Mouse (Mus musculus) left cerebral cortex, adult 9 months (tissue): ENCODE data around the gene Prtg.

Source experiments
- DNase-seq, 2 experiments: peaks; one replicate each; pipeline ENCODE4 v3.0.0; 2022; ENCODE audit warnings: low spot score in 2 of 2

The Prtg gene

DNA sequence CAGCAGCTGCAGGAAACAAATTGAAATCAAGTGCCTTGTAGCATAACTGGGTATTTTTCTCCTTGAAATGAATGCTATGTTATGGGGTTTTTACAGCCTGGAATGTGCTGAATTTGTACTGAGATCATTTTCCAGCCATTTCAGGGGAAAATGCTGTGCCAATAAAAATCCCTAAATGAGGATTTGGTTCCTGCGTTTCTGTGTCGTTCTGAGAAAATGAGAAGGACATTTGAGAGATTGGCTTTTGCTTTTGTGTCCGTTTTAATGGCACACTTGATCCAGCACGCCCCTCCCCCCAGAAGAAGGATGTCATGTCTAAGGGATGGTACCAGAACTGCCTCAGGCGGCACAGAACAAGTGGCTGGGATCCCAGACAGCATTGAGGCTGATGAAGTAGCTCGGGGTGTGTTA, 100.0 kb downstream of the Prtg start:
- no peak for DNase-seq

DNA sequence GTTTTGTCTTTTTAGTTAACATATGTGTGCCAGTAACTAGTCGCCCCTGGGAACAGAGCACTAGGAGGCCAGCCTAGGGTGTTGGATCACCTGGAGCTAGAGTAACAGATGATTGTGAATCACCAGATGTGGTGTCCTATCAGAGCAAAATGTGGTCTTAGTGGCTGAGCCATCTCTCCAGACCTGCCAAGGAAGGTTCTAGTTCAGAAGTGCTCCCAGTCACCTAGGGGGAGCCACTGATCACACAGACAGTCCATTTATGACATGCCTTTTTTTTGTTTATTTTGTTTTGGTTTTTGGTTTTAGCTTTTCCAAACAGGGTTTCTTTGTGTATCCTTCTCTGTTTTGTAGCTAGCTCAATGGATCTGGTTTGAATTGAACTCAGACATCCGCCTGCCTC, 104.7 kb downstream of the Prtg start:
- no peak for DNase-seq

DNA sequence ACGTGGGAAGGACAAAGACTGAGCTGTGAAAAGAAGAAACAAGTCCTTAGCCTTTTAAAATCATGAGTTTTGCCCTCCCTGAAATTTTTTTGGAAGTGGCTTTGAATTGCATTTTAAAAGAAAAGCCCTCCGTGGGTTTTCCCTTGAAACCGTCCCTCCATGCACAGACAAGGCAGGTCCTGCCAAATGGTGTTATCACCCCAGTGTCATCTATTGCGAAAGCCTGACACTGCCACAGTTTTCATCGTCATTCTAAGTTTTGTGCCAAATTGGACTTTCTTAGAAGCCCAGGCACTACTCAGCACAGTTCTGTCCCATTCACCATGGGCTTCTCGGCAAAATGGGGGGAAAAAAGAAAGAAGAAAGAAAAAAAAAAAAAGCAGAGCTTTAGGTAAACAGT, 106.9 kb downstream of the Prtg start:
- no peak for DNase-seq

DNA sequence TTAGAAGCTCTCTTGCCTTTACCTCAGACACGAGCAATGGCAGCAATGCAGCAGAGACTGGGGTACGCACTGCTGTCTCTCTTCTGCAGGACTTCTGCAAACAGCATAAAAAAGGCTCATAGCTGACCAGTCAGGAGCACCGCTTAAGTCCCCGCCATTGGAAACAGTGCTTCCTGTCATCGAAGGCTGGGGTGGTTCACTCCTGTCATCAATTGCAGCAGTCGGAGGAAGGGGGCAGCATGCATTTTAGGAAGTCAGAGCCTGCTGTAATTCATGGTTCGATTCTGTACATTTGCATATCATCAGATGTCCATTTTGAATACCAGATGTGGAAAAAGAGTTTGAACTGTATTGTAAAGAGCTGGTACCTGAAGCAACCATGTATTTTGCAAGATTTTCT, 109.1 kb downstream of the Prtg start:
- no peak for DNase-seq

DNA sequence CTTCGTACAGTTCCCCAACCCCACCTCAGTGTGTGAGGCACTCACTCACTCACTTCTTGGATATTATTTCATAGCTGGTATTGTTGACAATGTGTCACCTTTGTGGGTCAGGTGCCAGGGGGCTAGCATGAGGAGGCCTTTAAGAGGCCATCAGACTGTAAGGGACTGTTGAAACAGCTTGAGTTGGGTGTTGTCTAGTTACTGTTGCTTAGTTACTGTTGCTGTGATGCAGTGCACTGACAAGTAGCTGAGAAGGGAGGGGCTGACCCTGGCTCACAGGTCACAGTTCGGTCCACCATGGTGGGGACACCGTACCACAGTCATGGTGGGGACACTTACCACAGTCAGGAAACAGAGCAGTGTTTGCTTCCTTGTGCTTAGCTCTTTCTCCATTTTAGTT, 116.4 kb downstream of the Prtg start:
- no peak for DNase-seq

DNA sequence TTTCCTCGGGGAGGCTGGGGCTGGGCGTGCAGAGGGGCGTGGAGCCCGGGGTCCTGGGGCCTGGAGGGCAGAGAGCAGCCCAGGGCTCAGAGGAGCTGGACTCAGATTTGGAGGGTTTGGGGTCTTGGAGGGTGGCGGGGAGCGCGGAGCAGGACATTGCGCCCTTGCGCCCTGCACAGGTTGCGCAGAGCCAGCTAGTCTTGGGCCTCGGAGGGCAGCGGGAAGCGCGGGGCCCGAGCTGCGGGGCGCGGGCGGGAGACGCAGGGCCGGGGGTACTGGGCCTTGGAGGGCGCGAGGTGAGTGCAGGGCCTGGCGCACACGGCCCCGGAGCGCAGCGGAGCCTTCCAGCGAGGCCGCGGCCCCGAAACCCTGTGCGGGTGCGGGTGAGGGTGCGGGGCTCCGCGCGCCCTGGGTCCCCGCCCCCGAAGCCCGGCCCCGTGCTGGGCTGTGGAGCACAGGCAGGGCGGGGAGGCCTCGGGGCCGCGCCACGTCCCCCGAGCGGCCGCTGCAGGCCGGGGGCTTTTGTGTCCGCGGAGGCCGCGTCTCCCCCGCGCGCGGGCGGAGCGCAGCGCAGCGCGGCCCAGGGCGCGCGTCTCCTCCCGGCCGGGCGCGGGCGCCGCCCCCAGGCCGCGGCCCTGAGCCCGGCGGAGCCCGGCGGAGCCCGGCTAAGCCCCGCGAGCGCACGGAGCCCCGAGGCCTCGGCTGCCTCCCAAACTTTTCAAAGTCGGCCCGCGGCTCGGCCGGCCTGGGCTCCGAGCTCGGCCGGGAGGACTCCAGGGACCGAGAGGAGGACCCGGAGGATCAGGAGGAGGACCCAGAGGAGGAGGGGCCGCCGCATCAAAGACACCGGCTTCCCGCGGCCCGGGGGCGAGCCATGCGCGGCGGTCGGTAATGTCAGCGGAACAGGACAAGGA, 118.6 kb downstream of the Prtg start, which contains the start of gene Pygo1:
Gene Pygo1 (plus strand): TSS at position 625 of the 914 bp plus-strand sequence.
- peak in 1 of 2 experiments; percentile 17 for DNase-seq

DNA sequence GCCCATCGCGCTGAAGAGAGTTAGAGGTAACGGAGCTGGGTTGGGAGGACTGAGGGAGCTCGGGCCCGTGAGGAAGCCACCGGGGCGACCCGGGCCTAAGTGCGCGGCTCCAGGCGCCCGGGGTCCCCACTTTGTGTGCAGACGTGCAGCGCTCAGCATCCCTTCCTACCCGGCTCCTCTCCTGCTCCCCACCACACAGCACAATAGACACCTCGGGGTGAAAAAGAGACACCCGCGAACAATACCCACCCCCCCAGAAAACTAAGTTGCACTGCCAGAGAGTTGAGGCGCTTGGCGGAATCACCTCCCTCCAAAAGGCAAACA, 119.2 kb downstream of the Prtg start:
- no peak for DNase-seq

DNA sequence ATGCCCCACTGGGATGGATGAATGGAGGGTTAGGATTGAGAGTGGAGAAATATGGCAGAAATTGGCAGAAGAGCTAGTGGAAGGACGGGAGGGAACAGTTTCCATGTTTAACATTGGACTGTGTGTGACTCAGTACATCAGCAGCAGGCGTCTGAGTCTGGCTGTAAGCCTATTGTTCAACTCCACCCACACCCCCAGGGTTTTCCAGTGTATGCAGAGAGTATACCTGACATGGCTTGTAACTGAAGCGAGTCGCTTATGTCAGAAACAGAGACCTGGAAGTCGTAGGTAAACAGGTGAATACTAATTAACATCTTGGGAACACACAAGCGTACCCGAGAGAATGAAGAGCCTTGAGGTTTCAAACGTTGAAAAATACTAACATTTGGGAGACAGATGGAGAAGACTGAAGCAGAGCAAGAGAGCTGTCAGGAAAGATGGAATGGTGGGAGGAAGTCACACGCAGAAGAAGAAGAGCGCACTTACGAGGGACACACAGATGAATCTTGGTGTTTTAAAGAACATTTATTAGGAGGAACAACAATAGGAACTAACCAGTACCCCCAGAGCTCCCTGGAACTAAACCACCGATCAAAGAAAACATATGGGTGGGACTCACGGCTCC, 124.6 kb downstream of the Prtg start:
- peak; percentile 38 to 80 for DNase-seq

DNA sequence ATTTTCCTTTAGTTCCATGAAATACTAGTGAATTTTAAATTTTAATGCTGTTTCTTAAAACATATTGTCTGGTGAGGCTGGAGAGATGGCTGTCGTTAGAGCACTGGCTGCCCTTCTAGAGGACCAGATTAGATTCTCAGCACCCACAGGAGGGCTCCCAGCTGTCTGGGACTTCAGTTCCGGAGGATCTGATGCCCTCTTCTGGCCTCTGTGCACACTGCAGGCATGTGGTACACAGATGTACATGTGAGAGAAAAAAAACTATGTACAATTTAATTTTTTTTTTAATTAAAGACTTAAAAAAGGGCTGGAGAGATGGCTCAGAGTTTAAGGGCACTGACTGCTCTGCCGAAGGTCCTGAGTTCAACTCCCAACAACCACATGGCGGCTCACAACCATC, 128.6 kb downstream of the Prtg start:
- no peak for DNase-seq

DNA sequence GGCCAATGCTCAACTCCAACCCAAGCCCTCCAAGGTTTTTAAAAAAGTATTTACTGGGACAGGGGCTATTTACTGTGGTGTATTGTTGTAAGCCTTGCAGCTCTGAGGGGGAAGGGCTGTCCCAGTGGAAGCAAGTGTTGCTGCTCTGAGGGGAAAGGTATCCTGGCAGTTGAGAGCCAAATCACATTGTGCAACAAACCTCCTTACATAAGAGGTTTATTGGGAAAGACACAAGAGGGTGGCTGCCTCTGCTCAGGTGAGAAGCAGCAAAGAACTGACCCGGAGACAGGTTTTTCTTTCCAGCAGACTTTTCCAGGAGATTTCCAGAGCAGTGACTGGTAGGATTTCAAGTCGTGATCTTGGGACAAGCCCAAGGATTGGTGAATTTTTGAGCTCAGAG, 129.6 kb downstream of the Prtg start:
- DNase-seq: no peak

DNA sequence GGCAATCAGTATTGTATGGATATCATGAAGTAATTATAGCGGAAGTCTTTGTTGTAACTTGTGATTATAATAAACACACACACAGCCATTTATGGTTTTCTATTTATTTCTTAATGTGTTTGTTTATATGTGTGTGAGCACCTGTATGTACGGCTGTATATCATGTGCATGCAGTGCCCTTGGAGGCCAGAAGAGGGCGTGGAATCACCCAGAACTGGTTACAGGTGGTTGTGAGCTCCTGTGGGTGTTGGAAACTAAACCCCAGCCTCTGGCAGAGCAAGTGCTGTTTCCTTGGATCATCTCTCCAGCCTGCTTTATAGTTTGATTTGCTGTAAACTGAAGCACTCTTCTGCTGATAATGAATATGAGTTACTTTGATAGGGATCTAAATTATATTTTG, 136.8 kb downstream of the Prtg start:
- DNase-seq: no peak

DNA sequence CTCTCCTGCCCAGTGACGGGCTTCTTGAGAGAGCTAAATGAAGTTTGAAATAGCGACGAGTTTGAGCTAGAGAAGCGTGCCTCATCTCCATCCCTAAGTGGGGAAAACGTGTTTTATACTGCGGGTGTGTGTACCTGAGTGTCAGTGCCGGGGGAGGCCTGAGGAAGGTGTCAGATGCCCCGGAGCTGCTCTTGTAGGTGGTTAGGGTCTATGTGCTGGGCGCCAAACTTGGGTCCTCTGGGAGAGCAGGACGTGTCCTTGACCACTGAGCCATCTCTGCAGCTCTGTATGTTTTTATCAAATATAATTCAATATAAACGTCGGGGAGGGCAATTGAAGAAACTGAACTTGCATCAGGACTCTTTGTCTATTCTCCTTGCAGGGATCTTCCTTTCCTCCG, 137.6 kb downstream of the Prtg start:
- no peak for DNase-seq

DNA sequence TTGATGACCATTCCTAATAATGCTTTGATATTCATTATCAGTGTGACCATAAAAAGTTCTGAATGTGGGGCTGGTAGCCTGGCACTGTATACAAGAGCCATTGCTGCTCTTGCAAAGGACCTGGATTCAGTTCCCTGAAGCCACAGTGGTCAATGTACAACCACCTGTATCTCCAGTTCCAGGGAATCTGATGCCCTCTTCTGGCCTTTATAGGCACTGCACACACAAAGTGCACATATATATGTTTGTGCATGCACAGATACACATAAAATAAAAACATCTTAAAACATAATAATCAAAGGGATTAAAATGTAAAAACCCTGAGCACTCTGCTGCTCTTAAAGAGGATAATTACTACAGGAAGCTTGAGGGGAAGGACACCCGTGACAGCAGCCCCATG, 140.3 kb downstream of the Prtg start:
- no peak for DNase-seq

DNA sequence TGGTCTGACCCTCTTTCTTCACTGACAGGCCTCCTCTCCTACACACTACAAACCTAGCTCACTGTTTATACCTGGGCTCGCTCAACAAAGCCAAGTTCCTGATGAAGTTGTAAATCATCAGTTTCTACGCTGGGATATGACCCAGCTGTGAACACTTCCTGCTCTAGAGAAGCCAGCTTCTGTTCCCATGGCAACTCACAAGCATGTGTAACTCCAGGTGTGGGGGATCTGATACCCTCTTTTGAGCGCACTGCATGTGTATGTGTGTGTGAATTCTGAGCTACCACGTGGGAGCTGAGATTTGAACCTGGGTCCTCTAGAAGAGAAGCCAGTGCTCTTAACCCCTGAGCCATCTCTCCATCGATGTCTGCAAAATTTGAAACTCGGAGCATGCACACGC, 142.9 kb downstream of the Prtg start:
- DNase-seq: no peak

DNA sequence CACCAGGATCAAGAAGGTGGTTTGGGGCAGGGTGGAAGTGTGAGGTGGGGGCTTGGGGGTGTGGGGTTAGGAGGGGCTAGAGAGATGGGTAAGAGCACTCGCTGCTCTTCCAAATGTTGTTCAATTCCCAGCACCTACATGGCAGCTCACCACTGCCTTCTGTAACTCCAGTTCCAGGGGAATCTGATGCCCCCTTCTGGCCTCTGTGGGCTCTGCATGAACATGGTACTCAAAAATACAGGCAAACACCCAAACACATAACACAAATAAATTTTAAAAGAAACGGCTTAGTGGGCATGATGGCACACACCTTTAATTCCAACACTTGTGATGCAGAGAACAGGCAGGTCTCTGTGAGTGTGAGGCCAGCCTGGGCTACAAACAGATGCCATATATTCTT, 148.1 kb downstream of the Prtg start:
- DNase-seq: no peak

DNA sequence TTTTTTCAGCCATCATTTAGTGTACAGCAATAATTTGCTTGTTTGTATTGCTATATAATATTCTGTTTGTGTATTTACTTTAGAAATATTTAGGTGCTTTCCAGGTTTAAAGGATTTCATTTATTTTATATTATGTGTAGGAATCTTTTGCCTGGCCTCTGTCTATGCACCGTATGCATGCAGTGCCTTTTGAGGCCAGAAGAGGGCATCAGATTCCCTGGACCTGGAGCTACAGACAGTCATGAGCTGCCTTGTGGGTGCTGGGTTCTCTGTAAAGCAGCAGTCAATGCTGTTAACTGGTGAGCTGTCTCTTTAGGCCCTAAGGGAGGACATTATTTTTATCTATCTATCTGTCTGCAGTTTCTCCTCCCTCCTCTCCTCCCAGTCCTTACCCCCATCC, 148.9 kb downstream of the Prtg start:
- DNase-seq: peak in 1 of 2 experiments; percentile 38

DNA sequence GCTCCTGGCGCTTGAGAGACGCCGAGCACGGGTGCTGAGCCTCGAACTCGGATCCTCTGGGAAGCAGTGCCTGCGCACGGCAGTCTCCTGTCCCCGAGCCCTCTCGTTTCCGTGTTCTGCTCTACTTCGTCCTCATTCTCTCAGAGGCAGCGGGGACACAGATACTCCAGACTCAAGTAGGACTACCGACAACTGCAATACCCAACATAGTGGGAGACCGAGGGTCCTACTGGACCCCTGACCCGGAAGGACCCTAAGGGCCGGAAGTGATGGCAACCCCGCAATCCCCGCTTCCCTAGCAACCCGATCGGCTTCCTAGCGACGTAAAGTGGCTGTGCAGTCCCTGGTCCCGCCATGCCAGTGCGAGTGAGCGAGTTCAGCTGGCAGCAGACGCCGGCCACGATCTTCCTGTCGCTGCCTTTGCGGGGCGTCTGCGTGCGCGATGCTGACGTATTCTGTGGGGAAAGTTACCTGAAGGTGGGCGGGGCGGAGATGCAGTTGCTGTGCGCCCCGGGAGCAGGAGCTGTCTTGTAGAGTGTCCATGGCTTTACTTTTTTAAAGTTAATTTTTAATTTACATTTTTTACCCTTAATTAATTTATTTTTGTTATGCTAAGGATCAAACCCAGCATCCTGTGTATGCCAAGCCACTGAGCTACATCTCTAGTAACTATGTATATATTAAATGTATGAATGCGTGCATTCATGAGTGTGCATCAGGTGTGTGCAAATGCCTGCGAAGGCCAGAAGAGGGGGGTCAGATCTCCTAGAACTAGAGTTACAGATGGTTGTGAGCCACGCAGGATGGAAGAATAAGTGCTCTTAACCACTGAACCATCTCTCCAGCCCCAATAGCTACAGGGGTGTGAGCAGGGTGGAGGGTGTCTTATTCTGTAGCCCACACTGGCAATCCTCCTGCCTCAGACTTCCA, 152.1 kb downstream of the Prtg start, which contains the start of the genes Dyx1c1 and Gm44503:
Gene Dyx1c1 (plus strand): TSS at position 265 of the 930 bp plus-strand sequence.
Gene Gm44503 (plus strand): TSS at position 332 of the 930 bp plus-strand sequence.
- peak; percentile 43 to 76 for DNase-seq

DNA sequence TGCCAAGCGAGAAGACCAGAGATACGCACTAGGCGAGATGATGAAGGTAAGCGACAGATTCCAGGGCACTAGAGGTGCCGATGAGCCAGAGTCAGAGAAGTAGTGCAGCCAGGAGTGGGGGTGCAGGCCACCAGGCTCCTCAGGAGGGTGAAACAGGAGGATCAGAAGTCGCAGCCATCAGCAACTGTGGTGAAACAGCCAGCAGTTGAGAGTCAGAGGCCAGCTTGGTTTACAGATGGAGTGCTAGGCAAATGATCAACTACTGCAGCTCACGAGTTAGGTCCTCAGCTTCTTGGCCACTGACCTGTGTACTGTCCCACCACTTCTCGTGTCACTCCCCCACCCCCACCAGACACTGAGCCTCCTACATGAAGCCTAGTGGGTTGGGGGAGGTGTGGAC, 154.7 kb downstream of the Prtg start:
- no peak for DNase-seq

DNA sequence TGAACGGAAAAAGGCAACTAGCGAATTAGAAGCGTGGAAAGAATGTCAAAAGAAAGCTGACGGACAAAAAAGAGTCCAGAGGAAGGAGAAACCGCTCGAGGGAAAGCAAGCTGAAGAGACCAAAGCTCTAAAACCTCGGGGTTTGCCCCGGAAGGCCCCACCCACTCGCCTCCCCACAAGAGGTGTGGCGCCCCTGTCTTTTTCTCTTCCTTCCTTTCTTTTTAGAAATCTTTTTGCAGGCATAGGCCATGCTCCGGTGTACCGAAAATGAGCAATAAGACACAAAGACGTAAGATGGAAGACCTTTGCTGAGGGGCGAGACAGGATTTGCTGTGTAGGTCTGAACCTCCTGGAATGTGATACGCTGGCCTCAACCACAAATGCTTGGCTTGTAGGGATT, 155.3 kb downstream of the Prtg start:
- no peak for DNase-seq
